Mouse (Mus musculus): ENCODE measurements around the gene Sh3pxd2b. TPM values are rescaled to one million over a fixed set of nuclear protein-coding genes. Genes with fewer than 3 reads are reported as not detected.

The Sh3pxd2b gene
- polyA plus RNA-seq, 1 experiment from 2014 or later: 30.0 TPM

DNA sequence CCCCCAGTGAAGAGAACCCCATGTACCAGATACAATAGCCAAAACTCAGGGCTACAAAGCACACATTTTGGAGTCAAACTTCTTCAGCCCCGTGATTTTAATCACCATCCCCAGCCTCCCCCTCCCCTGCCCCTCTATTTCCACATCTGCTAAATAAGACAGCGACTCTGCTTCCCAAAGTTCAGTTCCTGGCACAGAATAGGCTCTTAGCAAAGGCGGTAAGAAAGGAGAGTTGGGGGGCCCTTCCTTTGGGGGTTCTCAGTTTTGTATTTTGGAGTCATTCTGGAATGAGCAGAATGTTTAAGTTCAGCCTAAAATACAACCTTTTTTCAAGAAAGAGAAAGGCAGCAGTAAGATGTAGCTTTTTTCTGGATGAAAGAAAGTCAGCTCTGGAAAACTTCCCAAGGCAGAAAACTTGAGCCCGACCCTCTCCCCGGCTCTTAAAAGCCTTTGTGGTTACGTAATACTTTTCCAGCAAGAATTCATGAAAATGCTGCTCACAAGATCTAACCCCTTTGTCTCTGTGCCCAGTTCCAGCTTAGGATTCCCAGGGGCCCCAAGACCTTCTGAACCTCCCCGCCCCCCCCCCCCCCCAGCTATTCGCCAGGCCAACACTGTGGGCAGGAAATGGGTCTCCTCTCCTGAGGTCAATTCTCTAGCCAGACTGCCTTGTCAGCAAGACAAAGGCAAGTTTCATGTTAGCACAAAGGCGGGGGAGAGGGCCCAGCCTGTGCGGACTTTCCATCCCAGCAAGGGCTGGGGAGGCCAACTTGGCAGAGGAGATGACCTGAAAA, 35.9 kb downstream of the Sh3pxd2b start:
- no peak overlapping the region for H3K4me3 ChIP-seq
- H3K27me3 ChIP-seq: no peaks in the 10 kb centered on the region
- peak overlapping the region; percentile 41; the same call in 1 of the 2 replicates for H3K9ac ChIP-seq (replicated peaks)
- H3K9me3 ChIP-seq: no peaks in the 10 kb centered on the region
- WGBS: 5% methylated on average over 10 of the region's 10 CpGs
- 0 out of 2 replicates have a peak overlapping the region, but pooled peaks have one; percentile 7 for H3K4me2 ChIP-seq (replicated peaks)
- H3K27ac ChIP-seq (replicated peaks): peak overlapping the region; percentile 87
- ATAC-seq (ENCODE audit: low FRiP score, low read depth): peak; percentile 87
- peaks cover 47% of the 10 kb centered on the region for H3K36me3 ChIP-seq
- peaks cover 27% of the 10 kb centered on the region for H3K4me1 ChIP-seq

DNA sequence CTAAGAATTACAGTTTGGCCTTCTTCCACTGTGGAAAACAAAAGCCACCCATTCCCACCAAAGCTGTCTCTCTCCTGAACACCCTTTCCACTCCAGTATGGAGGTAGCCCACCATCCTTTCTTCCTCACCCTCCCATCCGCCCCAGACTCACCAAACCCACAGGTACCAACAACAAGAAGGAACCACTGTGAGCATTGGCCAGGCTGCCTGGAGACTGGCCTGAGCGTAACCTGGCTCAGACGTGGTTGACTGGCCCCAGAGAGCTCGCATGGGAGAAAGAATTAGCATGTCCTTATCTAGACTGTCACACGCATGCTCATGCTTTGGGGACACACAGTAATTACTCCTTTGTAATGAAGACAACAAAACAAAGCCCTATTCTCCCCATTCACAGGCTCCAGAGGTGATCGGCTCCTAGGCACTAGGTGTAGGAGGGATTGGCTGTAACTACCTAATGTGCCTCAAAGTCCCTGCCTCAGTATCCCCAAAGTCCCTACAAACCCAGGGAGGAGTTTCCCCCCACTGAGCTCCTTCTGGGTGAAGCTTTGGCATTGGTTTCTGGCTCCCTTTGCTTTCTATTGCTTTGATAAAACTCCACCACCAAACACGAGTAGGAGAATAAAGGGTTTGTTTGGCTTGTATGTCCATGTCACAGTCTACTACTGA, 36.6 kb downstream of the Sh3pxd2b start:
- no peaks in the 10 kb centered on the region for H3K9me3 ChIP-seq
- H3K4me1 ChIP-seq: peaks cover 27% of the 10 kb centered on the region
- H3K27ac ChIP-seq (replicated peaks): peak overlapping the region; percentile 87
- H3K4me3 ChIP-seq: no peak overlapping the region
- H3K9ac ChIP-seq (replicated peaks): no peak overlapping the region
- no peak overlapping the region for H3K4me2 ChIP-seq (replicated peaks)
- WGBS: 49% methylated on average over 7 of the region's 7 CpGs
- no peaks in the 10 kb centered on the region for H3K27me3 ChIP-seq
- peak; percentile 52; the same call in 1 of the 2 replicates for ATAC-seq (ENCODE audit: low FRiP score, low read depth)
- peaks cover 49% of the 10 kb centered on the region for H3K36me3 ChIP-seq

DNA sequence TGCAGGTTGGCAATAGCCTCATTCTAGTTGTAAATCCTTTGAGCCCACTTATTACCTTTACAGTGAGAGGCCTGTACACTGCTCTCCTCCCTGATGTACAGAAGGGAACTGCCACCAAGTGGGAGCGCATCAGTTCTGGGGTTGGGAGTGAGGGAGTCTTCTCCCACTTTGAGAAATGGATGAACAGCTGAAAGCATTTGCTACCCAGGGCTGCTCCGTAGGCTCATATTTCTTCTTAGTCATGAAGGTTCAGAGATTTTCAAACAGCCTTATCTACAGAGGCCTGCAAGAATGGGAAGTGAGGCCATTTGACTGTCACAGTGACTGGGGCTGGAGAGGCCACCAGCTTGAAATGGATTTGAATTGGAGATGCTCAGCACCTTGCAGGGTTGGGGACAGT, 38.4 kb downstream of the Sh3pxd2b start:
- Histone ChIP-seq H3K27me3 (no peaks in the 10 kb centered on the region), H3K27ac (replicated peaks) (no peak overlapping the region), H3K9ac (replicated peaks) (no peak overlapping the region), H3K9me3 (no peaks in the 10 kb centered on the region), H3K36me3 (peaks cover 49% of the 10 kb centered on the region), H3K4me2 (replicated peaks) (no peak overlapping the region), H3K4me3 (no peak overlapping the region), H3K4me1 (peaks cover 27% of the 10 kb centered on the region)
- no peak for ATAC-seq (ENCODE audit: low FRiP score, low read depth)
- 97% methylated on average over 2 of the region's 2 CpGs for WGBS

DNA sequence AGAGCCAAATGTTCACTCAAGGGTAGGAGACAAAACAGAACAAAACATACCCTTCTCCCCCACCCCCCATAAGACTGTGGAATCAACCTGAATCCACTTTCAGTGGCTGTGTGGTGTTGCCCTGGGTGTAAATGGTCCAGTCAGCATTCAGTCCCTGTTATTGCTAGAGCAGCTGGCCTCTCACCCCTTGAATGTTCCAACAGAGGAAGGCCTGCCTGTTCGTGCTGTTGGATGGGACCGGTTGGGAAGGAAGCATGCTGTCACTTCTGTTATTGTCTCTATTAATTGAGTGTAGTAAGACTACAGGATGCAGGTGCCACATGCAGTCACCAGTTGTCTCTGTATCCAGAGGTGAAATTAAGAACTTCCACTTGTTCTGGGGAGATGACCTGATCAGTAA, 40.4 kb downstream of the Sh3pxd2b start:
- 81% methylated on average over 2 of the region's 2 CpGs for WGBS
- no peaks in the 10 kb centered on the region for H3K9me3 ChIP-seq
- ATAC-seq (ENCODE audit: low FRiP score, low read depth): no peak
- no peaks in the 10 kb centered on the region for H3K27me3 ChIP-seq
- no peak overlapping the region for H3K4me3 ChIP-seq
- peaks cover 56% of the 10 kb centered on the region for H3K36me3 ChIP-seq
- no peak overlapping the region for H3K9ac ChIP-seq (replicated peaks)
- H3K4me1 ChIP-seq: peaks cover 14% of the 10 kb centered on the region
- H3K4me2 ChIP-seq (replicated peaks): no peak overlapping the region
- no peak overlapping the region for H3K27ac ChIP-seq (replicated peaks)

DNA sequence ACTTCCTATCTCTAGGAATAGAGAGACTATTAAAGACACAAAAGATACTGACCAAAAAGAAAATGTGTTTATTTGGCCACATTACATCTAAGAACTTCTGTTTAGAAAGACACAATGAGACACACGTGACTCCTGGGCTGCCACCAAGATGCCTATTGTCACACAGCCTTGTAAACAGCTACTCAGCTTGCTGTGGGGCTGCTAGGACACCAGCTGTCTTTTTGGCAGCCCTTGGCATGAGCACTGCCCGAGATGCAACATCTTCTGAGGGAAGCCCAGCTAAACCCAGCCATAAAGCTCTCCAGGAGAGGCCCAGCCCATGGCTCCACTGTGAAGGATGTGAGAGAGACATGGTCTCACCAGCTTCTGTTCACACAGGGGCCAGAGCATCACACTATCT, 45.5 kb downstream of the Sh3pxd2b start:
- 88% methylated on average over 2 of the region's 2 CpGs for WGBS
- Histone ChIP-seq H3K36me3 (peaks cover 76% of the 10 kb centered on the region), H3K4me2 (replicated peaks) (no peak overlapping the region), H3K27ac (replicated peaks) (no peak overlapping the region), H3K4me3 (no peak overlapping the region), H3K9ac (replicated peaks) (no peak overlapping the region), H3K27me3 (no peaks in the 10 kb centered on the region), H3K9me3 (no peaks in the 10 kb centered on the region), H3K4me1 (no peaks in the 10 kb centered on the region)
- no peak for ATAC-seq (ENCODE audit: low FRiP score, low read depth)

DNA sequence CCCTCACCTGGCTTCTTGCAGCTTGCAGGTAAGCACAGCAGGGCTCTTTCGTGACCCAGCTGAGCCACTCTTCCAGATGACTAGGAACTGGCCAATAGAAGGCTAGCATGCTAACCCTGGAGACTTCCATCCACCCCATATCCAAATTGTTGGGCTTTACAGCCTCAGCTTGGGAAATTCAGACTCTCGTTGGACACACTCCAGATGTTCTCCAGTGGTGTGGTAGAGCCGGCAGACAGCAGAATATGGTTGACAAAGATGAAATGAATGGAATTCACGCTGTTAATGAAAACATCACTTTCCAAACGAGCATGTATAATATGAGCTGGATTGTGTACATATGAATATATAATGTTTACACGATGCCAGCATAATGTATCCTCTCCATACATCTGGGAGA, 48.2 kb downstream of the Sh3pxd2b start:
- WGBS: 87% methylated on average over 6 of the region's 6 CpGs
- Histone ChIP-seq H3K36me3 (peaks cover 67% of the 10 kb centered on the region), H3K27me3 (no peaks in the 10 kb centered on the region), H3K27ac (replicated peaks) (no peak overlapping the region), H3K9ac (replicated peaks) (no peak overlapping the region), H3K4me2 (replicated peaks) (no peak overlapping the region), H3K9me3 (no peaks in the 10 kb centered on the region), H3K4me3 (no peak overlapping the region), H3K4me1 (no peaks in the 10 kb centered on the region)
- ATAC-seq (ENCODE audit: low FRiP score, low read depth): no peak

DNA sequence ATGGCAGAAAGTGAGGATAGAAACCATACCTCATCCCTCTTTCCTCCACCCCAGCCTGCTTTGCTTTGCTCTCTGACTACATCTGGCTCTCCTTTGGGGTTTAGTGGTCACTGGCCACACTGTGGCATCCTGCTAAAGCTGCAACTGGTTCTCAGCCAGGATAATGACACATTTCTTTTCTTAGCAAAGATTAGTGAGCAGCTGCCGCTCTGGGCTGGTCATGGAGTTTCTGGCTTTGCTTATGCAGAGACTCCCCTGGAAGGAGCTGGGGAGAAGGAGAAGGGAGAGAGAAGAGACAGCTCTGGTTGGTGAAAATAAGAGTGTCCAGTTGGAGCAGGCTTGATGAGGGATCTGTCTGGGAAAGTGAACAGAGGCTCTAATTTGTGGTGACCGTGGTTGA, 50.8 kb downstream of the Sh3pxd2b start:
- no peaks in the 10 kb centered on the region for H3K9me3 ChIP-seq
- no peak for ATAC-seq (ENCODE audit: low FRiP score, low read depth)
- no peak overlapping the region for H3K27ac ChIP-seq (replicated peaks)
- no peaks in the 10 kb centered on the region for H3K27me3 ChIP-seq
- 0 out of 2 replicates have a peak overlapping the region, but pooled peaks have one; percentile 1 for H3K9ac ChIP-seq (replicated peaks)
- 79% methylated on average over 2 of the region's 2 CpGs for WGBS
- H3K4me1 ChIP-seq: no peaks in the 10 kb centered on the region
- peaks cover 70% of the 10 kb centered on the region for H3K36me3 ChIP-seq
- H3K4me3 ChIP-seq: no peak overlapping the region
- no peak overlapping the region for H3K4me2 ChIP-seq (replicated peaks)

DNA sequence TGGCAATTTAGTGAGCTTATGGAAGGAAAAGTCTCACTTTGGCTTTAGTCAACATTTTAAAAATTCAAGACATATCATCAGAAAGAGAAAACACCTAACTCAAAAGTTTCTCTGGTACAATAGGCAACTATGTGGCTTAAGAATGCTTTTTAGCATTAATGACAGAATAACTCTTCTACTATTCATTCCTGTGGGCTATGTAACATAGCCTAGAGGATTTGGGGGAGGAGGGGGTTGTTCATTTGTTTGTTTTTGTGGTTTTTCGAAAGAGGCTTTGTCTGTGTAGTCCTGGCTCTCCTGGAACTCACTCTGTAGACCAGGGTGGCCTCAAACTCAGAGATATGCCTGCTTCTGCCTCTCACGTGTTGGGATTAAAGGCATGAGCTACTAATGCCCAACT, 51.6 kb downstream of the Sh3pxd2b start:
- Histone ChIP-seq H3K9ac (replicated peaks) (no peak overlapping the region), H3K27me3 (no peaks in the 10 kb centered on the region), H3K9me3 (no peaks in the 10 kb centered on the region), H3K4me1 (no peaks in the 10 kb centered on the region), H3K27ac (replicated peaks) (no peak overlapping the region), H3K4me3 (no peak overlapping the region), H3K4me2 (replicated peaks) (no peak overlapping the region), H3K36me3 (peaks cover 71% of the 10 kb centered on the region)
- 86% methylated on average over 2 of the region's 2 CpGs for WGBS
- ATAC-seq (ENCODE audit: low FRiP score, low read depth): no peak

GRCm38 (mm10) chr11:32402712-32403111, 55.1 kb downstream of the Sh3pxd2b start:
- WGBS: 84% methylated on average over 7 of the region's 7 CpGs
- no peak overlapping the region for H3K4me2 ChIP-seq (replicated peaks)
- H3K27ac ChIP-seq (replicated peaks): no peak overlapping the region
- no peaks in the 10 kb centered on the region for H3K9me3 ChIP-seq
- no peak overlapping the region for H3K4me3 ChIP-seq
- peaks cover 4% of the 10 kb centered on the region; the same call in 1 of the 2 replicates for H3K4me1 ChIP-seq
- no peak for ATAC-seq (ENCODE audit: low FRiP score, low read depth)
- H3K27me3 ChIP-seq: no peaks in the 10 kb centered on the region
- peaks cover 58% of the 10 kb centered on the region for H3K36me3 ChIP-seq
- H3K9ac ChIP-seq (replicated peaks): no peak overlapping the region

DNA sequence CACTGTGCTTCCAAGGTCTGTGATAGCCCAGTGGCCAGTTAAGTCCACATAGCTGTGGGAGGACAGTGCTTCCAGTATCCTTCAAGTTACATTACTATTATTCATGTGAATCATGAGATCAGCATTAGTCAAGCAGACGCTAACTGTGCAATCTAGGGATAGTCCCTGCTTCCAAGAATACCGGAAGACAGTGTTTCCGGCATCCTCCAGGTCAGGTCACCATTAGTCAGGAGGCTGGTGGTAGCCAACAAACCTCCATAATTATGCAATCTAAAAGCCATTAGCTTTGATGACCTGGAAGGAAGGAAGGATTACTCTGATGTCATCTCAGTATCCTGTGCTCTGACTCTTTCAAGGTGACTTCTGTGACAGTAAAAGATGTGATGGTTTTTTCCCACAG, 57.1 kb downstream of the Sh3pxd2b start:
- Histone ChIP-seq H3K4me3 (no peak overlapping the region), H3K27ac (replicated peaks) (peak overlapping the region; percentile 22; the same call in 1 of the 2 replicates), H3K36me3 (peaks cover 66% of the 10 kb centered on the region), H3K4me1 (peaks cover 4% of the 10 kb centered on the region; the same call in 1 of the 2 replicates), H3K9me3 (no peaks in the 10 kb centered on the region), H3K27me3 (no peaks in the 10 kb centered on the region), H3K9ac (replicated peaks) (no peak overlapping the region), H3K4me2 (replicated peaks) (no peak overlapping the region)
- WGBS: 94% methylated on average over 3 of the region's 3 CpGs
- ATAC-seq (ENCODE audit: low FRiP score, low read depth): no peak

DNA sequence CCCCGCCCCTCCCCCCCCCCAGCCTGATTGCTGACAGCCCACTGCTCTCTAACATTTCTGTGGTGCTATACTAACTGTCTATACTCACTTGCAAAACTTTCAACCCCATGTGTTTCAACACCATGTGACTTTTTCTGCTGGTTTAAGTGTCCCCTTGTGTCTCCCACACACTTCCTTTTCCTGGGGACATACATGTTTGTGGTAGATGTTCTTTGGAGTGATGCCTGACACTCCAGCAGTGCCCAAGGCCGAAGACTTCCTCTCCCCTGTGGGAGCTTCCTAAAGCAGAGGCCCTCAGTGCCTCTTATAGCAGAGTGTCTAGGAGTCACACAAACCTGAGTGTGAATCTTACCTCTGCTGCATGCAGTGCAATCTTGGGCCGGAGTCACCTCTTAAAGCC, 60.2 kb downstream of the Sh3pxd2b start:
- no peak overlapping the region for H3K27ac ChIP-seq (replicated peaks)
- peaks cover 4% of the 10 kb centered on the region; the same call in 1 of the 2 replicates for H3K4me1 ChIP-seq
- H3K36me3 ChIP-seq: peaks cover 70% of the 10 kb centered on the region
- no peak overlapping the region for H3K9ac ChIP-seq (replicated peaks)
- no peak overlapping the region for H3K4me3 ChIP-seq
- 95% methylated on average over 3 of the region's 3 CpGs for WGBS
- H3K4me2 ChIP-seq (replicated peaks): no peak overlapping the region
- H3K9me3 ChIP-seq: no peaks in the 10 kb centered on the region
- ATAC-seq (ENCODE audit: low FRiP score, low read depth): no peak
- no peaks in the 10 kb centered on the region for H3K27me3 ChIP-seq

DNA sequence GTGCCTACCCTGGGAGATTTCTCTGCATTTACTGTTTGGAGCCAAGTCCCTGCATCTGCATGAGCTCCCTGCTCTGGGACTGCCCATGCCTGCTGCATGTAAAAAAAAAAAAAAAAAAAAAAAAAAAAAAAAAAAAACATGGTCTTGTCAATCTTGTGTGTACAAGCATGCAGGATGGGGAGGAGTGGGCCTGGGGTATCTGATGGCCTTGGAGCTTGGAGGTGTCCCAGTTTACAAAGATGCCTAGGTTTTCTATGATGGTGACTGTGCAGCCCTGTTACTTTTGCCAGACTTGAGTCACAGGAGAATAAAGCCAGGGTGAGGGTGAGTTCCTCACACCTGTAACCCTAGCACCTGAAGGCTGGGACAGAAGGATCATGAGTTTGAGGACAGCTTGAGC, 61.4 kb downstream of the Sh3pxd2b start:
- ATAC-seq (ENCODE audit: low FRiP score, low read depth): no peak
- H3K4me3 ChIP-seq: no peak overlapping the region
- H3K4me1 ChIP-seq: peaks cover 4% of the 10 kb centered on the region; the same call in 1 of the 2 replicates
- H3K27ac ChIP-seq (replicated peaks): no peak overlapping the region
- H3K9ac ChIP-seq (replicated peaks): no peak overlapping the region
- no peak overlapping the region for H3K4me2 ChIP-seq (replicated peaks)
- peaks cover 70% of the 10 kb centered on the region for H3K36me3 ChIP-seq
- no peaks in the 10 kb centered on the region for H3K27me3 ChIP-seq
- no peaks in the 10 kb centered on the region for H3K9me3 ChIP-seq

Data from midbrain, embryonic 12.5 days (tissue).